Comparison of ENCODE assay signal across 12 mouse cellular contexts in the genomic region with DNA sequence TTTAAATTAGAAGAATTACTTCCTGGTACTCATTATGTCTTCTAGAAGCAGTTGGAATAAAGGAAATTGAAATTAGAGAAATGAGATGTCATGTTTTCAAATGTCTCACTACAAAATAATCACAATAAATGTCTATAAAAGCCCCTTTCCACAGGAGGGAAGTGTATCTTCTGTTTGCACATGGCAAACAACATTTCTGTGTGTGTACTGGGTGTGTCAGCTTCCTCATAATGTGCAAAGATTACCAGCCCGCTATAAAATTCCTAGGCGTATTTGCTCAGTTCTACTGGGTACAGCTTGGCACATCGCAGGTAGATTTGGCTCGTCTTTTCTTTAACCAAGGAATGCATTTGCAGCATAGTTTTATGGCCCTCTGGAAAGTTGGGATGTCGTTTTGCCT. TPM values are rescaled to one million over a fixed set of nuclear protein-coding genes. Genes with fewer than 3 reads are reported as not detected.
A peak's percentile ranks its signal among the peaks of the same experiment; 100 is the strongest.
DNase-seq lines count a peak whose midpoint lies in the region; ATAC-seq and TF ChIP-seq lines count a peak whose summit lies in the region.
"Had no signal": no experiment of that assay in that cellular context is flagged by ENCODE, and none has a peak within 500 bp of the region (broad histone marks: within the 10 kb centered on the region; RNA-seq: fewer than 3 reads in every experiment).

No protein-coding gene starts in this region.

- H3K36me3 ChIP-seq in heart, embryonic 10.5 days = no peaks in the 10 kb centered on the region
- H3K36me3 ChIP-seq in midbrain, embryonic 13.5 days = no peaks in the 10 kb centered on the region
- no peaks in the 10 kb centered on the region for H3K36me3 ChIP-seq in midbrain, embryonic 10.5 days
- H3K36me3 ChIP-seq in liver, embryonic 14.5 days (replicated peaks; ENCODE audit: control insufficient read depth, insufficient read depth, low read depth) = no peaks in the 10 kb centered on the region
- H3K36me3 ChIP-seq in stomach, postnatal 0 days (ENCODE audit: control insufficient read depth, insufficient read depth, low read length) = no peaks in the 10 kb centered on the region
- H3K36me3 ChIP-seq in thymus, adult 2 months (ENCODE audit: control insufficient read depth, insufficient read depth, low read length) = no peaks in the 10 kb centered on the region

- peak overlapping the region; percentile 17; the same call in 1 of the 2 replicates for H3K4me2 ChIP-seq in midbrain, embryonic 13.5 days (replicated peaks)
- peak overlapping the region; percentile 88 for H3K4me2 ChIP-seq in liver, embryonic 14.5 days (ENCODE audit: low read depth)
- peak overlapping the region; percentile 50 for H3K4me2 ChIP-seq in stomach, postnatal 0 days (replicated peaks; ENCODE audit: low read depth)

- 48% methylated on average over 5 of the region's 5 CpGs for WGBS in heart, embryonic 10.5 days
- 84% methylated on average over 5 of the region's 5 CpGs for WGBS in midbrain, embryonic 13.5 days
- WGBS in midbrain, embryonic 10.5 days = 84% methylated on average over 5 of the region's 5 CpGs
- WGBS in liver, embryonic 14.5 days (ENCODE audit: insufficient replicate concordance) = 26% methylated on average over 5 of the region's 5 CpGs
- 38% methylated on average over 5 of the region's 5 CpGs for WGBS in stomach, postnatal 0 days
- 94% methylated on average over 5 of the region's 5 CpGs for WGBS in thymus, adult 2 months

- no peak overlapping the region for H3K9ac ChIP-seq in midbrain, embryonic 13.5 days (replicated peaks)
- H3K9ac ChIP-seq in liver, embryonic 14.5 days (replicated peaks) = peak overlapping the region; percentile 68
- peak overlapping the region; percentile 62; the same call in 1 of the 2 replicates for H3K9ac ChIP-seq in stomach, postnatal 0 days (ENCODE audit: low read length)

- H3K27me3 ChIP-seq in heart, embryonic 10.5 days (ENCODE audit: insufficient read depth, poor library complexity, severe bottlenecking) = no peaks in the 10 kb centered on the region
- H3K27me3 ChIP-seq in midbrain, embryonic 13.5 days = no peaks in the 10 kb centered on the region
- H3K27me3 ChIP-seq in midbrain, embryonic 10.5 days (ENCODE audit: low read depth, poor library complexity, severe bottlenecking) = no peaks in the 10 kb centered on the region
- no peaks in the 10 kb centered on the region; the same call in 1 of the 2 replicates for H3K27me3 ChIP-seq in liver, embryonic 14.5 days (ENCODE audit: control insufficient read depth, insufficient read depth, low read length)
- no peaks in the 10 kb centered on the region for H3K27me3 ChIP-seq in stomach, postnatal 0 days (ENCODE audit: control insufficient read depth, insufficient read depth, low read length)
- H3K27me3 ChIP-seq in thymus, adult 2 months (ENCODE audit: control insufficient read depth, insufficient read depth, low read length) = peaks cover 5% of the 10 kb centered on the region; the same call in 1 of the 2 replicates
- H3K27me3 ChIP-seq: CH12.LX had no signal

- TF ChIP-seq EP300 in liver, embryonic 14.5 days (IDR thresholded peaks at IDR 0.05; ENCODE audit: low read depth) = peak; percentile 42; the same call in 1 of the 2 replicates
- no peak for TF ChIP-seq EP300 in stomach, postnatal 0 days (optimal IDR thresholded peaks at IDR 0.05)

- no peak for TF ChIP-seq POLR2A in thymus, adult 2 months (IDR thresholded peaks at IDR 0.05; ENCODE audit: control insufficient read depth, extremely low read depth, insufficient read depth, low read length, poor library complexity)

- H3K4me1 ChIP-seq in heart, embryonic 10.5 days = peaks cover 23% of the 10 kb centered on the region
- H3K4me1 ChIP-seq in midbrain, embryonic 13.5 days (replicated peaks) = peaks cover 50% of the 10 kb centered on the region
- peaks cover 31% of the 10 kb centered on the region for H3K4me1 ChIP-seq in midbrain, embryonic 10.5 days
- peaks cover 25 to 28% of the 10 kb centered on the region in 2 experiments for H3K4me1 ChIP-seq in liver, embryonic 14.5 days (replicated peaks; ENCODE audit: control insufficient read depth in 2 of 2, insufficient read depth in 2 of 2, low read length in 1 of 2)
- H3K4me1 ChIP-seq in stomach, postnatal 0 days (replicated peaks; ENCODE audit: control insufficient read depth, insufficient read depth) = peaks cover 4% of the 10 kb centered on the region
- peaks cover 11% of the 10 kb centered on the region for H3K4me1 ChIP-seq in thymus, adult 2 months (replicated peaks; ENCODE audit: control insufficient read depth, insufficient read depth, low read length)

- H3K9me3 ChIP-seq in heart, embryonic 10.5 days = no peaks in the 10 kb centered on the region
- H3K9me3 ChIP-seq in midbrain, embryonic 13.5 days = no peaks in the 10 kb centered on the region
- no peaks in the 10 kb centered on the region for H3K9me3 ChIP-seq in midbrain, embryonic 10.5 days (replicated peaks)
- H3K9me3 ChIP-seq in liver, embryonic 14.5 days (ENCODE audit: control insufficient read depth, low read length) = no peaks in the 10 kb centered on the region
- H3K9me3 ChIP-seq in stomach, postnatal 0 days (ENCODE audit: control insufficient read depth, low read length) = no peaks in the 10 kb centered on the region

- H3K27ac ChIP-seq in heart, embryonic 10.5 days = peak overlapping the region; percentile 98; the same call in 1 of the 2 replicates
- H3K27ac ChIP-seq in midbrain, embryonic 13.5 days = no peak overlapping the region
- no peak overlapping the region for H3K27ac ChIP-seq in midbrain, embryonic 10.5 days (replicated peaks)
- H3K27ac ChIP-seq in liver, embryonic 14.5 days = no peak overlapping the region
- peak overlapping the region; percentile 13; the same call in 1 of the 2 replicates for H3K27ac ChIP-seq in stomach, postnatal 0 days (replicated peaks)
- no peak overlapping the region for H3K27ac ChIP-seq in thymus, adult 2 months (ENCODE audit: control insufficient read depth, insufficient read depth, low read length)
- H3K27ac ChIP-seq: macrophage had no signal

- no peak for ATAC-seq in midbrain, embryonic 13.5 days
- no peak for ATAC-seq in liver, embryonic 14.5 days (ENCODE audit: insufficient read depth)
- no peak for ATAC-seq in stomach, postnatal 0 days (ENCODE audit: low FRiP score, low TSS enrichment)

- DNase-seq in heart, embryonic 10.5 days (ENCODE audit: low spot score) = no peak
- DNase-seq in heart, postnatal 14 days = no peak
- no peak for DNase-seq in midbrain, embryonic 10.5 days (ENCODE audit: low spot score)
- DNase-seq in liver, embryonic 14.5 days (ENCODE audit: low read depth in 3 of 3, low spot score in 3 of 3) = peak in 2 of 3 experiments; percentile 28 to 44
- peak; percentile 43 for DNase-seq in stomach, postnatal 0 days (ENCODE audit: low spot score)
- no peak for DNase-seq in thymus, adult 2 months
- DNase-seq in urinary bladder, adult 18-20 months (ENCODE audit: low spot score in 2 of 2) = no peak
- DNase-seq: adrenal gland, postnatal 25 days; kidney, adult 18-20 months had no signal

- no peak for TF ChIP-seq CTCF in liver, embryonic 14.5 days (IDR thresholded peaks at IDR 0.05; ENCODE audit: low read depth)
- no peak for TF ChIP-seq CTCF in stomach, postnatal 0 days (IDR thresholded peaks at IDR 0.05; ENCODE audit: low read depth)
- no peak for TF ChIP-seq CTCF in thymus, adult 2 months (IDR thresholded peaks at IDR 0.05; ENCODE audit: borderline replicate concordance, control insufficient read depth, extremely low read depth, insufficient read depth, low read length, poor library complexity)

- intact Hi-C loops in heart, postnatal 14 days (cut with DNase I) = no loop called here

- H3K4me3 ChIP-seq in heart, embryonic 10.5 days = peak overlapping the region; percentile 78
- H3K4me3 ChIP-seq in midbrain, embryonic 13.5 days (replicated peaks) = no peak overlapping the region
- H3K4me3 ChIP-seq in midbrain, embryonic 10.5 days = no peak overlapping the region
- H3K4me3 ChIP-seq in liver, embryonic 14.5 days (ENCODE audit: insufficient read depth in 1 of 2, low read depth in 2 of 2, low read length in 2 of 2) = peak overlapping the region; percentile 12 to 63; a peak in 3 of 4 replicates
- peak overlapping the region; percentile 85 for H3K4me3 ChIP-seq in stomach, postnatal 0 days (ENCODE audit: low read depth, low read length)
- H3K4me3 ChIP-seq in thymus, adult 2 months (ENCODE audit: control insufficient read depth, insufficient read depth, low read length) = no peak overlapping the region

RNA-seq across cellular contexts. Expression of gene Dstn, which starts 2.5 kb away (rescaled TPM):
- polyA plus RNA-seq in heart, embryonic 10.5 days (2016; fragmentation: Nextera tagmentation; extraction: Ambion mirVana) = 746 and 989 TPM in 2 replicates
- 100 to 1,000 TPM; 321 to 347 TPM for total RNA-seq in heart, postnatal 14 days (2021)
- 396 and 425 TPM in 2 replicates for polyA plus RNA-seq in midbrain, embryonic 13.5 days (2015; fragmentation: Nextera tagmentation; extraction: Ambion mirVana)
- 314 and 333 TPM in 2 replicates for polyA plus RNA-seq in midbrain, embryonic 10.5 days (2016; fragmentation: Nextera tagmentation; extraction: Ambion mirVana)
- polyA plus RNA-seq in liver, embryonic 14.5 days (2012; rRNA removed) = 19.5 and 33.1 TPM in 2 replicates
- 123 and 129 TPM in 2 replicates for polyA plus RNA-seq in liver, embryonic 14.5 days (2014; fragmentation: Nextera tagmentation; extraction: Ambion mirVana)
- polyA plus RNA-seq in stomach, postnatal 0 days (2015; fragmentation: Nextera tagmentation; extraction: Ambion mirVana) = 968 and 971 TPM in 2 replicates
- 13.9 and 15.6 TPM in 2 replicates for polyA plus RNA-seq in thymus, adult 2 months (2012; rRNA removed)

RNA-seq across cellular contexts. Expression of gene Bfsp1, which starts 54.6 kb away (rescaled TPM):
- 2.1 and 2.2 TPM in 2 replicates for polyA plus RNA-seq in heart, embryonic 10.5 days (2016; fragmentation: Nextera tagmentation; extraction: Ambion mirVana)
- total RNA-seq in heart, postnatal 14 days (2021) = under 1 TPM; 0.27 to 0.38 TPM
- polyA plus RNA-seq in midbrain, embryonic 13.5 days (2015; fragmentation: Nextera tagmentation; extraction: Ambion mirVana) = 1.1 TPM in 2 replicates
- polyA plus RNA-seq in midbrain, embryonic 10.5 days (2016; fragmentation: Nextera tagmentation; extraction: Ambion mirVana) = 1.7 and 2.2 TPM in 2 replicates
- polyA plus RNA-seq in liver, embryonic 14.5 days (2012; rRNA removed) = 0.09 and 0.13 TPM in 2 replicates
- polyA plus RNA-seq in liver, embryonic 14.5 days (2014; fragmentation: Nextera tagmentation; extraction: Ambion mirVana) = 0.08 and 0.22 TPM in 2 replicates
- 1.5 and 1.6 TPM in 2 replicates for polyA plus RNA-seq in stomach, postnatal 0 days (2015; fragmentation: Nextera tagmentation; extraction: Ambion mirVana)
- 0.32 and 0.35 TPM in 2 replicates for polyA plus RNA-seq in thymus, adult 2 months (2012; rRNA removed)

Comparison
In these comparisons a context has a peak if more than half of its experiments do, and no peak if none do; other contexts are left out.
1. DNase-seq: peak in liver, embryonic 14.5 days (2 of 3) and stomach, postnatal 0 days (single experiment); none in heart, embryonic 10.5 days (single experiment), heart, postnatal 14 days (0 of 2), midbrain, embryonic 10.5 days (single experiment), thymus, adult 2 months (single experiment) and urinary bladder, adult 18-20 months (0 of 2).
2. H3K27ac ChIP-seq: peak in heart, embryonic 10.5 days (single experiment) and stomach, postnatal 0 days (single experiment); none in midbrain, embryonic 13.5 days (single experiment), midbrain, embryonic 10.5 days (single experiment), liver, embryonic 14.5 days (single experiment) and thymus, adult 2 months (single experiment).
3. H3K4me3 ChIP-seq: peak in heart, embryonic 10.5 days (single experiment), liver, embryonic 14.5 days (2 of 2) and stomach, postnatal 0 days (single experiment); none in midbrain, embryonic 13.5 days (single experiment), midbrain, embryonic 10.5 days (single experiment) and thymus, adult 2 months (single experiment).
4. H3K4me2 ChIP-seq: peak in every context shown above with its lines; median percentile 88 in liver, embryonic 14.5 days; 50 in stomach, postnatal 0 days; 17 in midbrain, embryonic 13.5 days.